Mouse (Mus musculus): ENCODE results near the gene Pde4d. TPM values are rescaled to one million over a fixed set of nuclear protein-coding genes. Genes with fewer than 3 reads are reported as not detected.

The Pde4d gene
- total RNA-seq, 1 experiment from 2014 or later = 18.9 TPM

DNA sequence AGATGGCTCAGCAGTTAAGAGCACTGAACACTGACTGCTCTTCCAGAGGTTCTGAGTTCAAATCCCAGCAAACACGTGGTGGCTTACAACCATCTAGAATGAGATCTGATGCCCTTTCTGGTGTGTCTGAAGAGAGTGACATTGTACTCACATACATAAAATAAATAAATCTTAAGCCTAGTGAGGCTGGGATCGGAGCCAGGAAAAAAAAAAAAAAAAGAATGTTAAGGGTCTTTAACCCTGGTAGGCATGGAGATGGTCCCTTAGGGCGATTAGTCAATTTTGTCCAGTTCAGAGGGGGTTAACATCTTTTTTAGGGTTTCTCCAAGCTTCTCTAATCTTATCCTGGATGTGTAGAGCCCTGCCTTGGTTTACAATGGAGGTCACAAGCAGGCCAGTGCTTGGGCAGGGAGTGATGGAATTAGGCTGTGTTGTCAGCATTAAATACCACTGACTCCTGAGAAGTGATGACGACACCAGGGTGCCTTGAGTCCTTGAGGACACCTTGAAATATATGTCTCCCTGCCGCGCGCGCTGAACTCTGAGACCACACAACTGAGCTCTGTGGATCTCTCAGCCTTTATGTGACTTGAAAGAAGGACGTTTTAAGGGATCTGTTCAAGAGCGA lies 1181.8 kb downstream of the Pde4d start:
- DNase-seq = no peak

DNA sequence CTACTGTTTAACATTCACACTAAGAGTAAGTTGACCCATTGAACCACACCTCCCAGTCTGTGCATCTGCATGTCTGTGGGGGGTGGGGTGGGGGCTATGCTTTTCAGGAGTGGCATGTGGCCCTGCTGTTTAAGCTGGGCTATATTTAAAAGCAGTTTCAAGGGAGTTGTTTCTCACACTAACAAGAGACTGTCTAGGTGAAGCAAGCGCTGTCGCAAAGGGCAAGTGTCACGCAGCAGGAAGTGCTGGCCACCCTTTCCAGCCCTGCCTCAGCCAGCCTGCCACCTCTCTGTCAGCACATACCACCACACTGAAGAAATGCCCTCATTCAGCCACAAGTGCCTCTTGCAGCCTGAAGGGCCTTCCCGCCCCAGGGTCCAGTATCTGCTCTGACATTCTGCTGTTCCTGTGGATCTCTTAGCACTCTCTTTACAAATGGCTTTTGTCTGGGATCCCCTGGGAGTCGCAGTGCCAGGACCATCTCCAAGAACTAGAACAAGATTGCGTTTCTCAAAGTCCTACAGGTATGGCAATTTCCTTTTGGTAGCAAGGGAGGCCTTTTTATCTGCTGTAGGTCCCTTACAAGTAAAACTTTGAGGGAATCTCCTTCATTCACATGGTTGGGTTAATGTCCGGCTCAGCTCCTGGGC lies 1182.8 kb downstream of the Pde4d start:
- DNase-seq = no peak

DNA sequence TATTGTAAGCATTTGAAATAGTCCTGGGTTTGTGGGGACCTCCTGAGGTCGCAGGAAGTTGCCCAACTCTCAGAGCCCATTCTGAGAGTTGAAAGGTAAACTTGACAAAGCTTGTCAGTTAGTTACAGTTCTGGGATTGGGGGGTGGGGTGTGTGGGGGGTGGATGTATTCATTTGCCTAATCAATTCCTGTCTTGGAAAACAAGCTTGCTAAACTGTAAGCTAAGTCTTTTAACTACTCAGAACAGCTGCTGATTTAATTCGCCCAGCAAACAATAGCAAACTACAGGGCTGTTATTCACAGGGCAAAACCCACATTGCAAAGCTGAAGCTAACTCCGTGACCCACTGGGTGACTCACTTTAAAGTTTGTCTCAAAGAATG lies 1183.3 kb downstream of the Pde4d start:
- DNase-seq = no peak

DNA sequence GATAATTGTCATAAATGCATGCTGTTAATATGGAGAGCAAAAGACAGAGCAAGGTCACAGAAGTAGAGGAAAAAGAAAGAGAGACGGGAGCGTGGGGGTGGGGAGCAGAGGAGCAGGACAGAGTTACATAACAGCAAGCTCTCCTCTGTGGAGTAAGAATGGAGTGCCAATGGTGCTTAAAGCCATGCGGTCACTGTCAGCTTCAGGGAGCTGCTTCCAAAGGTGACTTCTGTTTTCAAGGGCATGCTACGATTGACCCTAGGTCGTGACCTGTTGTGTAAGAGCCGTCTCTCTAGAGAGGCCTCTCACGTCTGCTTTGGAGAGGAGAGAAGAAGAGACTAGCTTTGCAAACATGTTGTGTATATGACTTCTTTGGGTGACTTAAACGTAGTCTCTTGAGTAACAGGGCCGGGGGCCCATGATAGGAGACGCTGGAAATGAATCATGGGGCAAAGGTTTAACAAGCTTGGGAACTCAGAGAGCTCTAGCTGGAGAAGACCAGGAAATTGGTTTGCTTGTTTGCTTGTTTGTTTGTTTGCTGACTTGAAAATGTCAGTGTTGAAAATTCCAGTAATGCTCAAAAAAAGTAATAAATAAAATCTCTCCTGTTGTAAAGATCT lies 1186.3 kb downstream of the Pde4d start:
- DNase-seq = no peak

DNA sequence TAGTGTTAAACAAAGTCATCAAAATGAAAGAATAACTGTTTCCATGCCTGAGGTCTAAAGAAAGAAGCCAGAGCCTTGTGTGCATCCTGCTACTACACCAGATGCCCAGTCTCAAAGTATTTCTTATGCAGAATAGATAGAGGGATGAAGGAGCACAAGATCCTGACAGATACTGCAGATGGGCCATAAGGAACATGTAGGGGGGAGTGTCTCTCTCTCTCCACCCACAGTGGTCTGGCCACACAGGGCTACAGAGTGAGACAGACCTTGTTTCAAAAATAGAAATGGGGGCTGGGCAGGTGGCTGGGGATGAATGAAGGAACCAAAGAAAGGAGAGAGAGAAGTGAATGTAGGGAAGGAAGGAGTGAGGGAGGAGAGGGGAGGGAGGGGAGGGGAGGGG lies 1188.5 kb downstream of the Pde4d start:
- no peak for DNase-seq

DNA sequence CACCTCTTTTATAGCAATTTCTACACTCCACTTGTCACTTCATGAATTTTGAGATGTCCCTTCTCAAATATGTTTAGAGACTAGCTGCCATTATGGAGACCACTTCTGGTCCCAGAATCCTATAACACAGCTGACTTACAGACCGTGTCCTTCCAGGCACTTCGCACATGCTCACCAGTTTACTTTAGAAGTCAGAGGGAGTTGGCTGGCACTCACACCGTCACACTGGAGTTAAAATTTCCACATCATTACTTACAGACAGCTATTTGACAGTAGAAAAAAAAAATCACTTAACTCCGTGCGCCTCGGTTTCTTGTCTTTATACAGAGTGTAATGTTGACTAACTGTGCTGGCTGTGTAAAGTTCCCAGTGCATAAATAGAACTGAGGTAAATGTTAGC lies 1189.5 kb downstream of the Pde4d start:
- no peak for DNase-seq

DNA sequence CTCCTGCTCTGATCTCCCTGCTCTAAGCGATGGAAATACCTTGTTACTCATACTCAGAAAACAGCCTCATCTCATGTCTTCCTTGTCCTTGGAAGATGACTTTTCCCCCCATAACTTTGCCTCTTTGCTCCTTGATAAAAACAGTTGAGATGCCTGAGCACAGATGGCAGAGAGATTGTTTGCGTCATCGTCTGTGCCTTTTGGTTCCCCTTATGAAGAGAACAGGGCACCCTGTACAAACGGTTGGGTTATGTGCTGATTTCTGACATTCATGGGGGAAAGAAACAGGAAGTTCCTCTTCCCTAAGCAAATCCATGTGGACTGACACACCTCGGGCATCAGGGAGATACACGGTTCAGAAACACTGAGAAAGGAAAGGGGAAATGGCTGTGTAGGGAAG lies 1191.8 kb downstream of the Pde4d start:
- DNase-seq = no peak

DNA sequence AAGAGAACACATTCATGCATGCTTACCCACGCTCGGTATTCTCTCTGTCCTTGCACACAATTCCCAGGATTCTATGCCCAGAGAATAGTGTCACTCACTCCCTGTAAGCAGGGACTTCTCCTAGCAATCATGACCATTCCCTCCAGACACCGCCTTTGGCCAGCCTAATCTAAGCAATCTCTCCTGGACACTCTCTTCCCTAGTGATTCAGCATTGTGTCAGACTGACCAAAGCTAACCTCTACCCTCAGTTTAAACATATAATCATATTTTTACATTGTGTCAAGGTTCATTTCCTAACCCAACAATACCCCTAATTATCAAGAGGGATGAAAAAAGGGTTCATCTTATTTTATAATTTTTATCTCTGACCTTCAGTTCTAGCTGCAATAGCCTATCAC lies 1193.7 kb downstream of the Pde4d start:
- peak; percentile 7 for DNase-seq

DNA sequence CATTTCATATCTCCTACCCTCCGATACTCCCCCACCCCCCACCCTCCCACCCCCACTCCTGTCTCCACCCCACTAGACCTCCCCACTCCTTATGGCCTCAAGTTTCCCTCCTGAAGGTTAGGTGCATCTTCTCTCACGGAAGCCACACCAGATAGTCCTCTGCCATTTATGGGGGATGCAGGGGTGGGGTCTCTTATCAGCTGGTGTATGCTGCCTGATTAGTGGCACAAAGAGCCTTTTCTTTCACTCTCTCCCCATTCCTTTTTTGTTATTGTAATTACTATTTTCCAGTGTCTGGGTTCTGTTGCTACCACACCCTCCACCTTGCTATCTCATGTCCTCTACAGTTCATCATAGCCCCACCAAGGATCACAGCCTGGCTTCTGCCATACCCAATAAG lies 1194.3 kb downstream of the Pde4d start:
- no peak for DNase-seq

DNA sequence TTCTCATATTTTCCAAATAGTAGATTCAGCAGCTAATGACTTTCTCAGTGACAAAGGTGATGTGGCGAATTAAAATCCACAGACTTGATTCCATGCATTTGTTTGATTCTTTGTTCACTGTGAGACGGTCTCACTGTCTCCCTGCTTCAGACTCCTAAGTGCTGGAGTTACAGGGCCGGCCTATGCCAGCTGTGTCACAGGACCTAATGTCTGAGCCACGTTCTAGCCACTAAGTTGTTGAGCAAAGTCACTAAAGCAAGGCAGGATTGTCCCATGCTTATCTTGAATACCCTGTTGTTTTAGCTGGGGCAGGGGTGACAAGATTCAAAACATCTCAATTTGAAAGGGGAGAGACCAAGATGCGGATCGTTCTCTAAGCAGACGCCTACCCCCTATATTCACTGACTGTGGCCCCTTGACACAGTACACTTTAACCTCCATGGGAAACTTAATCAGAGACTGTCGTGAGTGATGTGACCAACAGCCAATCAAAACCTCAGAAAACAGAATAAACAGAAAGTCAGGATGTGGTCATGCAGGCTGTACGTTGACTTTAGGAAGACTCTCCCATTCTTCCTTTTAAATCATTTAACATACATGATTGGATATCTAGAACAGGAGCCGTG lies 1195.6 kb downstream of the Pde4d start:
- DNase-seq = no peak

DNA sequence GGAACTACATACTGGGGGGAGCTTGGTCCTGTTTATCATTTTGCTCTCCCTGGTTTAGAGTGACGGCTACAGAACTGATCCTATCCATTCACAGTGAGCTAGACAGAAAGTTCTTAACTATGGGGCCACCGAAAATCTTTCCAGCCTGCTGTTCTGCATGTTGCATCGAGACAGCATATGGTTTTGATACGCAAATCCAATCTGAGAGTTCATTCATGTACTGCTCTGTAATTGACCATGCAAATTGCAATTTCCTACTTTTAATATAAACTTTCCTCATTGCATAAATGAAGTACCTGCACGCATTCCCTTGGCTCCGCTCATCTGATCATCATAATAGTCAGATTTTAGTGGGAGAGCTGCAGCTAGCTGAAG lies 1196.1 kb downstream of the Pde4d start:
- no peak for DNase-seq

DNA sequence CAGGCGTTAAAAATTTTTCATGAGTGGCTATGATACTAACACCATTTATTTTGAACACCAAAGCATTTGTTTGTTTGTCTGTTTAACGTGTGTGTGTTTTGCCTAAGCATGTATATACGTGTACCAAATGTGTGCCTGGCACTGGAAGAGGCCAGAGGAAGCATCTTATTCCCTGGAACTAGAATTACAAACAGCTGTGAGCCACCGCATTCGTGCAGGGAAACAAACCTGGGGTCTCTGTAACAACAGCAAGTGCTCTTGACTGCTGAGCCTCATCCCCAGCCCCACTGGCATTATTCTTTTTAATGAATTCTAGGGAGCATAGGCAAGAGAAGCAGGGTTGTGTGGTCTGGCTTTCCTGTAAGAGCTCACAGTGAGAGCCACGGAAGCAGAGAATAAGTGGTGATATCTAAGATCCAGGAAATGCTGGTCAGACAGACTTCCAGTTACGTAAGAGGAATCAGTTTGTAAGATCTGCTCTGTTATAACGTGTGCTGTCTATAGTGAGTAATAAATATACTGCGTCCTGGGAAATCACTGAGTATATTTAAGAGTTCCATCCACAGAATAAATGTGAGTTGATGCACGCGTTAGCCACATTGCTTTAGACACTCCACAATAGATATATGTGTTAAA lies 1197.0 kb downstream of the Pde4d start:
- DNase-seq = no peak

DNA sequence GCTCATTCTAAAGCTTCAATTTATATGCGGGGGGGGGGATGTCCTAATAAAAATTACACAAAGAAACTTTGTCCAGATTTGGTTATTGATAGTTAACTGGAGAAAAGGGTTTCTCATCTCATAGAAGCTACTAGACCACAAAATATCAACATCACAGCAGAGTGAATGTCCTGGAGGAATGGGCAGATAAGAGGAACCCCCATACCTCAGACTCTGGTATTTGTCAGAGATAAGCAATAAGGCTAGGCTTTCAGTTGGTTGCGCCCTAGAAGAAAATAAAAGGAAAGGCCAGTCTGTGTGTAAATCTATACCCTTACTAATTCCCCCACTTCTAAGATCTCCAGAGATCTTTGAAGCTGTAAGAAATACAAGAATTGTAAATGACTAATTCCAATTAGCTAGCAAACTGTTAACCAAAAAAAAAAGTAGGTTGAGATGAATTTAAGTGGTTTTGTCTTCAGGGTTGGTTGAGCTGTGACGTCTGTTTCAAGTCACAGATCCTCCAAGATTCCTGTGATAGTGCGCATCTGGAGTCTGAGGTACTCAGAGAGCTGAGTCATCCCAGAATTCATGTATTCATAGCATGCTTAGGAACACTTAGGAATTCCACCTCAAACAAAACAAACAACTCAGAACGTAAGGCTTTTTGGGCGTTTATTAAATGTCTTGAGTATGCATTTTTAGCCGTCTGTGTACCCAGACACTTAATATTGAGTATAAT lies 1197.9 kb downstream of the Pde4d start:
- DNase-seq = no peak

DNA sequence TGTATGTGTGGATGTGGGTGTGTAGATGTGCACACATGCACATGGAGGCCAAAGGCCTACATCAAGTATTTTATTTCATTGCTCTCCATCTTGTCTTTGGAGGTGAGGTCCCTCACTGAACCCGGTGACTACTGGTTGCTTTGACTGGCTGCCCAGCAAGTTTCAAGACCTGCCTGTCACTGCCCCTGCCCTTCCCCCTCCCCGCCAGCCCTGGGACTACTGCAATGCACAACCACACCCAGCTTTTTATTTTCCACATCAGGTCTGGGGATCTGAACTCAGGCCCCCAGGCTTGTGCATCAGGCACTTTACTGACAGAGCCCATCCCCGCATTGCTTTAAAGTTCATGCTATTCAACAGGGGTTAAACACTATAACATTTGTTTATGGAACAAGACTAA lies 1198.6 kb downstream of the Pde4d start:
- DNase-seq = no peak

DNA sequence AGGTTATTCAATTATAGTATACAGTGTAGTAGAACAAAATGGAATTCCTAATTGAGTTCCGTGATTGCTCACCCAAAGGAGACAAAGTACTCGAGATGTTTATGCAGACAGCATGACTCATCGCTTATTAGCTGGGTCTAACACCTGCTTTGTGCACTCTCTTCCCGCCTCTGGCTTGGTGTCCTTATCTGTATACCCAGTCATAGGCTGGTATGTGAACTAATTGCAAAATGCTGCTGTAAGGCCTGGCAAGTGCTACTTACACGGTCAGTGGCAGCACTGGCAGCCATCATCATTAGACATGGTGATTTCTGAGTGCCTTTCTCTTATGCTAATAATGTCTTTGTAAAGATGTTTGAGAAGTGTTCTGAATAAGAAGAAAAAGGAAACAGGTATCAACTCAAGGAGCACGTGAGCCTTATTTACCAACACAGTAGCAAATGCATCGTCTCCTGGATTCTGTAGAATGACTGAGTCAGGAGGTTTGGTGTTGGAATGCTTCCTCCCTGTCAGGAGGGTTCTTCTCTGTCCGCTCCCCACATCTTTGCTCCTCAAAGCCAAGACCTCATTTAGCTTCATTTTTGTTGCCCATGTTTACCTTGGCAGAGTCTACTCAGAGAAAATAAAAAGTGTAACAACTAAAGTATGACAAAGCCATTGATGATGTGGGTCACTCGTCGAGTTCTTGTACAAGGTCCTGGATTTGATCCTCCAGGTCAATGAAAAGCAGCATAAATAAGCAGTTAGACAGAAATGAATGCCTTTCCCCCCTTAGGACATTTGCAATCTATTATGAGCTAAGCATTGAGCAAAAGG lies 1202.2 kb downstream of the Pde4d start:
- DNase-seq = no peak

DNA sequence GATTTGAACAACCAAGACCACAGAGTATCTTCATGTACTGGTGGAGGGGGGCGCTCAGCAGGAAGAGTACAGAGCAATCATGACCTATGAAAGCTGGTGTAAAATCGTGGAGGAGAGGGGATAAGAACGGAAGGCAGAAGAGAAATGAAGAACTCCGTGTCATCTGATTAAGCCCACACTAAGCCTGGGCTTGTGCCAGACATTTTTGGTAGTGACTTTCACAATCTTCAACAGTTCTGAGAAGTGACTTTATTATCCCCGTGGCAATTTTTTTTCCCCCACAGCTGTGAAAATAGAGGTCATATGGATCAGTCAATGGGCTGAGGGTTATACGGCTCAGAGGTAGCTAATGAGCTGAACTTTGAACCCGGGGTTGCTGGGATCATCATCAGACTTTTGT lies 1202.9 kb downstream of the Pde4d start:
- DNase-seq = no peak

DNA sequence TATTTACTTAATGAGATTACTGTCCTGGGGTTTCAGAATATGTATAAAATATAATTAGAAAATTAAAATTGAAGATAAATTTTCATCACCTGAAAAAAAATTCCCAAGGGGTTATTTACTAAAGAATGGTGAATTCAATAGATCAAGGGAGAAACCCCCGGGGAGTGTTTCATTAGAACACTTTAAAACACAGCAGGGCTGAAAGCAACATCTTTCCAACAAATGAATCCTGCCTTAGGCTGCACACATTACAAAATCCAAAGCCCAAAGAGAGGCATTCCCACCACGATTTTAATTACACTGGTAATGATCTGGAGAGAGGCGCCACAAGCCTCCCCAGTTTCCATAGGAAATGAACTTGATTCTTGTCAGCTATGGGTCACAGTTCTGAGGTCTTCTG lies 1205.6 kb downstream of the Pde4d start:
- no peak for DNase-seq

DNA sequence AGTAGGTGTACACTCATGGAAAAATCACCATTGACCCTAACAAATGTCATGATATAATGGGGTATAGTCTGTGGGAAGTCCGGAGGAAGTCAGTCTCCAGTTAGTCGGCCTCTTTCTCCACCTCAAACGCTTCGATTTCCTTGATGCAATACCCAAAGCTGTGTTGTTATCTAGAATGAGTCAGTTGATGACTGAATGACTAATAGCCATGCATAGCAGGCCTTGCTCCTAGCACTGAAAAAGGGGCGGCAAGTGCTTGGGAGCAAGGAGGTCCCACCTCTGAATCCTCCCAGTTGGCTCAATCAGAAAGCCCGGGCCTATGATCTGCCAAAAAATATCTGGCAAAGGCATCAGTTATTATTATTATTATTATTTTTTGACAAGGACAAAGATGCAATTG lies 1209.4 kb downstream of the Pde4d start:
- DNase-seq = no peak

DNA sequence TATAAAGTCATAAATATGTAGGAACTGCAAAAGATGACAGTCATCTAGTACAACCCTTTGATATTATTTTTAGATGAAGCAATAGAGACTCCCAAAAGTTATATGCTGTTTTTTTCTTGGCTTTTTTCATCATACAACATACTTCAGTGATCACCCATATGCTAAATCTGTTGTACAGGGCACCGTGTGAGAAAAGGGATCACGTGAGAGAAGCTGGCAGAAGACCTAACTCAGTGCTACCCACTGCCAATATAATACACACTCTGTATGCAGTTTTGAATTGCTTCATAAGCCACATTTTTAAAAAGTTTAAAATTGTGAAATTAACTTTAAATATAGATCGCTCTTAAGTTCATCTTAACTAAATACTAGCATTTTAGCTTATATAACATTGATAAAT lies 1211.6 kb downstream of the Pde4d start:
- DNase-seq = no peak

DNA sequence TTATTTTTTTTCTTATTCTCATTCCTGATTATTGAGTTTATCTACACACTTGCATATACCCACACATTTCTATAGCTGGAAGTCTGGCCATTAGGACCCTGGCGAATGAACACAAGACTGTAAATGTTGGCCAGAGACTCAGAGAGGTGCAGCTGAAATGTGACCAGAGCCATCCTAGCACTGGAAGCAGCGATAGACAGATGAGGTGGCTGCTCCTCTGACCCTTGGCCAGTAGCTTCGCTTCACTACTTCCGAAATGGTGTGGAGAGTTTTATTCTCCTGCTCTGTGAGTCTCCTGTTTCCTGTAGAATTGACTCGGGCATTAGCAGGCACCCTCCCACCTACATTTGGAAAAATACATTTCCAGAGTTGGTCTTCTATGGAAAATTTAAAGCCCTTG lies 1212.4 kb downstream of the Pde4d start:
- no peak for DNase-seq

DNA sequence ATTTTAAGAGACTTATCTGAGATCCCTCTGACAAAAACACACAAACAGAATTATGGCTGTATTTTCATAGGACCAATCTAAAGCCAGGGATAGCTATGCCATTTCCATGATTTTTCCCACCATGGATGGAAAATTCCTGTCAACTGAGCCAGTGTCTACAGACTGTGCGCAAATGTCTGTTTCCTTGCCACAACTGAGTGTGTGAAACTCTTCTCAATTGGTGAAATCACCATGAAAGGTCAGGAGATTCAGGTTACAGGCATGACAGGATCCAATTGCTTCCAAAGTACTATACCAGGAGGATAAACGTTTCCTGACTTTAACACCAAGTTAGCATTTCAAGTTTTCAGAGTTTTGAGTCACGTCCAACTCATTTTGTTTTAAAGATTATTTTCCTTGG lies 1213.0 kb downstream of the Pde4d start:
- DNase-seq = no peak
